Mouse (Mus musculus): ENCODE measurements around the gene Ppp3ca.

GRCm38 (mm10) chr3:136727877-136728276, 58.0 kb downstream of the Ppp3ca start:
- TF ChIP-seq CTCF (conservative IDR thresholded peaks at IDR 0.05; ENCODE audit: low read length) (no peak), POU5F1 (IDR thresholded peaks at IDR 0.05; ENCODE audit: borderline replicate concordance, low read length) (no peak), NANOG (IDR thresholded peaks at IDR 0.05; ENCODE audit: borderline replicate concordance, low read length) (no peak)
